Mouse (Mus musculus) c-Kit-positive CD71-positive TER-119-positive erythroid progenitor cells, embryonic 14.5 days (primary cell): ENCODE results near the gene Hmgn1.
"Not testable (repeated sequence)": the region's sequence is repeated elsewhere in the genome, so short reads cannot be mapped to it uniquely, and the experiment has no call there.

Experiments used
- DNase-seq: peaks from one replicate; pipeline ENCODE4 v3.0.0-alpha.2; 2013; ENCODE audit warnings: low spot score

Hmgn1 gene

DNA sequence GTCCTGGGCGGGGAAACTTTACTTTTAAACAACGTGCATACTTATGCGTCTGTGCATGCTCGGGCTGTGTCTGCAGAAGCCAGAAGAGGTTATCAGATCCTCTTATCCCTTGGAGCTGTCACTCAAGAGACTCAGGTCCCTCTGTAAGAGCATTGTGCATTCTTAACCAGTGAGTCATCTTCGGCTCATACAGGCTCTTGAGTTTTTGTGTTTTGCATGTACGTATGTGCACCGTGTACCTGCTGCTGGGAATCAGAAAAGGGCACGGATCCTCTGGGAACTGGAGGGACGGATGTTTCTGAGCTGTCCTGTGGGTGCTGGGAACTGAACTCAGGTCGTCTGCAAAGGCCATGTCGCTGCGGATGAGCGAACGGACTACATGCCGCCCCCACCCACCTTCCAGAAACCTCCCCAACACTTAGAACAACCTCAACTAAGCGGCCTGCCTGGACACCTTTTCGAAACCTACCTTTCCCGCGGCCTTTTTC lies 801 bp downstream of the Hmgn1 start:
- DNase-seq, result peak; percentile 46

DNA sequence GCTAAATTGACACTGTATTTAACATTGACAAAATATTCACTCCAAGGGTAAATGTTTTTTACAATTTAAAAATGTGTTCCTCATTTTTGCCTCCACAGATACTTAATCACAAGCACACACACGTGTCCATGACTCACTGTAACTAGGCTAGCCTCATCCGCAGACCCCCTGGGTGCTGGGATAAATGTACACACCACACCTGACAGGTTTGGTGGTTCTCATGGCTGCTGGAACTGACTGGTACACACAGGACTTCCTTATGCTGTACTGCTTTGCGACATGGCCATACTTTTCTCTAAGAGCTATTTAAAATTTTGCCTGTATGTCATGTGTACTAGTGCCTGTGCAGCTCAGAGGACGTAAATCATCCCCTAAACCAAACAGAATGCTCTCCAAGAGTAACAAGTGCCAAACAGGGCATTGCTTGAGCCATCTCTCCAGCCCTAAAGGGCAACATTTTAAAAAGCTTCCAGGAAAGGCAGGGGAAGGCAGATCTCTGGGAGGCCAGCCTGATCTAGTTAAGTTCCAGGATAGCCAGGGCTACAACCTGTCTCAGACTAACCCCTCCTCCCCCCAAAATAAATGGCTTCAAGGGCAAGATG lies 7.4 kb downstream of the Hmgn1 start:
- no peak for DNase-seq

DNA sequence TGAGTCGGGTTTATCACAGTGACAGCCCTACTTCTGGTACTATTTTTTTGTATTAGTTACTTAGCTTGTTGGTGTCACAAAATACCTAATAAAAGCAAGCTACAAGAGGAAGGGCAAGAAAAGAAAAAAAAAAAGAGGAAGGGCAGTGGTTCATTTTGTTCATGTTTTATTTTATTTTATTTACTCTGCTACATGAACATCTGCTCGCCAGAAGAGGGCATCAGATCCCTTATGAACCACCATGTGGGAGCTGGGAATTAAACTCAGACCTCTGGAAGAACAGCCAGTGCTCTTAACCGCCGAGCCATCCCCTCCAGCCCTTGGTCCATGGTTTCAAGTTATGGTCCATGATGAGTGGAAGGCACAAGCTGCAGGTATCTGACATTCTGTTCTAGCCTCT lies 12.8 kb downstream of the Hmgn1 start:
- no peak for DNase-seq

DNA sequence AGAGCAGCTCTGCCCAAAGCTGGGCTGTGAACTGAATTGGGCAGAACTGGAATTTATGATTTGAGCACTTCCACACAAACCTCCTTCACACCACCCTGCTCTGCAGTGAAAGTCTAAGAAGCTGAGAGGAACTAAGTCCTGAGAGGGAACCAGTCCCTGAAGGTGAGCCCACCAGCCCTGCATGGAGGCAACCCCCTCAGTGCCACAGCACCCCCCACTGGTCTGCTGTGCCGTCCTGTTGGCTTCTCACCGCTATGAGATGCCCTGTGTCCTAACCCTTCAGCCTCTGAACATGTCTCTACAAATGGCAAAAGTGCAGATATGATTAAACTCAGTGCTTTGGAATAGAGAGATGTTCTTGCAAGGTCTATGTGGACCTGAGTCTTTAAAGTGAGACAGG lies 14.8 kb downstream of the Hmgn1 start:
- DNase-seq, result no peak

DNA sequence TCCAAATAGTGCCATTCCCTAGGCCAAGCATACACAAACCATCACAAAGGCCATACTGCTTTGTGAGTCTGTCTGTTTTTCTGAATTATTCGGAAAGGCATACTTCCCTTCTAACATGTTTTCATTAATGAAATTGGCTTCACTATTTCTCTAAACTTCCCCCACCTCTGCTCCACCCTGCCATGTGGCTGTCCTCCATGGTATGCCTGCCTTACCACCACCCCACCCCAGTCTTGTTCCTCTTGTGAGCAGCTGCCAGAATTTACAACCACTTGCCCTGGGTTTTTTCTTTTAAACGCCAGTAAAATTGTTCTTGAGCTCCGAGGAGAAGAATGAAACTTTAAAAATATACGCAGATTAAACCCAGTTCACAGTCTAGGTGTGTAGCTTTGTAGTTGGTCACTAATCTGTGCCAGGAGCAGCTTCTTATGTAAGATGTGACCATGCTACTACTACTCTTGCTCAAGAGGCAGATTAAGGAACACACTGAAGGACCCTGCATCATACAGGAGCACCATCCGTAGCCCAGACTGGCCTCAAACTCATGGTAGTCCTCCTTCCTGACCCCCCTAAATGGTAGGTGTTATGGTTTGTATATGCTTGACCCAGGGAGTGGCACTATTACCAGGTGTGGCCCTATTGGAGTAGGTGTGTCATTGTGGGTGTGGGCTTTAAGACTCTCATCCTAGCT lies 16.7 kb downstream of the Hmgn1 start:
- no peak for DNase-seq

DNA sequence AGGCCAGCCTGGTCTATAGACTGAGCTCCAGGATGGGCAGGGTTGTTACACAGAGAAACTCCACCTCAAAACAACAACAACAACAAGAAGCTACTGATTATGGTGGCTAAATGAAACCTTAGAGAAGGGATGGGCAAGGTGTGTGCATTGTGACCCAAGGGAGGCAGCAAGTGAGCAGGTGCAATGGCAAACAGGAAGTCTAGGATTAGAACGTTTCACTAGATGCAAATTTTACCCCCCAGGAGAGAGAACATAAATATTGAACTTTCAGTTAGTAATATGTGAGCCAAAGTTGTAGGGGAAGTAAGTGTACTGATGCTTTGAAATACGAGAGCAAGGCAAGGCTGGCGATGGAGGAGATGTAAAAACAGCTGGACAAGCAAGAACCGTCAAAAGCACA lies 17.9 kb downstream of the Hmgn1 start:
- DNase-seq, result no peak

DNA sequence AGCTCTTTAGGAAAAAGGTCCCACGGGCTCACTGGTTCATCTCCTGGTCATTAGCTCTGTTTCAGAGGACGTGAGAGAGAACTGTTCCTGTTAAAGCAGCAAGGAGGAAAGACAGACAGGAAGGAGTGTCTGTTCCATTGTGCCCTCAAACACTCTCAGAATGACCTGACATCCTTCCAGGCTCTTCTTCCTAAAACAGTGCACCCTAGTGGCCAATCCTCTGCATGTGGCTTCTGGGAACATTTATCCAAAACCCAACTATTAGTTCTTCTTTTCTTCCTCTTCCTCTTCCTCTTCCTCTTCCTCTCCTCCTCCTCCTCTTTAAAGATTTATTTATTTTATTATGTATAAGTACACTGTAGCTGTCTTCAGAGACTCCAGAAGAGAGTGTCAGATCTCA lies 24.5 kb downstream of the Hmgn1 start:
- DNase-seq, result no peak

DNA sequence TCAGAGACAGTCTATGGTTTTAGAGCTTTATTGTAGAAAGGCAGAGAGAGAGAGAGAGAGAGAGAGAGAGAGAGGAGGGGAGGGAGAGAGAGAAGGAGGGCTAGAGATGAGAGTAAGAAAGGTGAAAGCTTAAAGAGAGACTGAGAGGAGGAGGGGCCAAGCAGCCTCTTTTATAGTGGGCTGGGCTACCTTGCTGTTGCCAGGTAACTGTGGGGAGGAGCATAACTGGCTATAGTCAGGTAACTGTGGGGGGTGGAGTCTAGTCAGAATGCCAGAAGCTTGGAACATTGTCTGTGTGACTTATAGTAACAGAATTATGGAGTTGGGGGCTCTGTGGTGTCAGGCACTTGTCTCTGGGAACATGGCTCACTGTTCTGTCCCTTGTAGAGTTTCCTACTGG lies 29.7 kb downstream of the Hmgn1 start:
- not testable (repeated sequence) for DNase-seq

DNA sequence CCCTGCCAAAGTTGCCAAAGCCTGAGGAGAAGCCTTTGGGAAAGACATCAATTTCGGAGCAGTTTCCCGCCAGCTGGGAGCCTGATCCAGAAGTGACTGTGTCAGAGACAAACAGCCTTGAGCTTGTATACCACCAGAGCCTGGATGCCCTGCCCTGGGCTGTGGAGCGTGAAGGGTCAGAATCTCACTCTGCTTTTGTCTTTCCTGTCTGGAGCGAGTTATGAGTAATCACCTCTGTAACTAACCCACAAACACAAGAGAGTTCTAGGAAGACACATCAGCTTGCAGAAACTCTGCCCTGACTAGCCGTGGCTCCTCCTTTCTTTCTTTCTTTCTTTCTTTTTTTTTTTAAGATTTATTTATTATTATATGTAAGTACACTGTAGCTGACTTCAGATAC lies 31.6 kb downstream of the Hmgn1 start:
- no peak for DNase-seq

DNA sequence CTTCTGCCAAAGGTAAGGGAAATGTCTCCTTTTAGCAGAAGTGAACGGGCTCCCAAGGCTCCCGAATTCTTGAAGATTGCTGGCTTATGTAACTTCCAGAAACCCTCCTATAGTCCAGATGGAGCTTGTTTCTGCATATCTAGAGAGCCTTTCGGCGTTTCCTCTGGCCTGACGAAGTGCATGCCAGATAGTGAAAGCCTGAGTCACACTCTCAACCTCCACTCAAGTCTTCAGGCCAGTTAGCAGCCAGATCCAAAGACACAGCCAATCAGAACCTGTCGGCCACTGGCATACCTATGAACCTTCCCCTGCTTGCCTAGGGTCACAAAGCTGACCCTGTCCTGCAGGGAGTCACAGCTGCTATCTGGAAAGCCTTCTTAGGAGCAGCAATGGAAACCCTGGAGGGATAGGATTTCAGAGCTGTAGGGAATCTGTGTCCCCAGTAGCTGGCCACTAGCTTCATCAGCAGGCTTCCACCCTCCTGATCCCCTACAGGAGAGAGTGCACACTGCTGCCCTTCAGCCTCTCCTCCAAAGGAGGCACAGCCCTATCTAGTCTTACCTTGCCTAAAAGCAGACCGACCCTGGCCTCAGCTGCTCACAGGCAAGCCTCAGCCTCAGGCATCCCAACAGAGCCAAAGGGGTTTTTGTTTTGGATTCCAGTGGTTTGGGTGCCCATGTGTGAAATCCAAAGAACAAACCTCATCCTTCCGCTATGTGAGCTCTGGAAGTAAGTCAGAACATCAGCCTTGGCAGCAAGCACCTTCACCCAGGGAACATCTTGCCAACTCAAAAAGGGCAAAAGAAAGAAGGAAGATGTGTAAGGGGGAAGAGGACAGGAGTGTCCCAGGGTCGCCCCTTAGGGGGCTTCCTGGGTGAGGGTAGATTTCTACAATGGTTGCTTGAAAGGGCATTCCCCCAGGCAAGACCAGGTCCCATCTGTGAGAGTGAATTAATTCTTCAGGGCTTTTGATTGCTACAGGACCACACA lies 35.7 kb downstream of the Hmgn1 start:
- no peak for DNase-seq

DNA sequence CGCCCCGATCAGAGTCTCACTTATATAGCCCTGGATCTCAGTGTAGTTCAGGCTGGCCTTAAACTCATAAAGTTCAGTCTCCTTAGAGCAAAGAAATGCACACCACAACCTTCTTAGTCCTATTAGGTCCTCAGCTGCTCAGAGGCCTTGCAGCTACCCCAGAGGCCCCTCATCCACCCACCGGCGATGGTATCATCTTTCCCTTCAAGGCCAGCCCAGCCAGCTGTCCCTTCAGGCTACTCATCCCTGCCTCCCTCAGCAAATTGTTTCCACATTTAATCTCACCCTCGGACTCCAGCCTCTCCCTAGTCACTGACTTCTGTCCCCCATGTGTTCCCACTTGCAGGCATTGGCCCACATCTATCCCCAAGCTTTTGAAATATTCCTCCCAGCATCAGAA lies 39.4 kb downstream of the Hmgn1 start:
- DNase-seq, result no peak

DNA sequence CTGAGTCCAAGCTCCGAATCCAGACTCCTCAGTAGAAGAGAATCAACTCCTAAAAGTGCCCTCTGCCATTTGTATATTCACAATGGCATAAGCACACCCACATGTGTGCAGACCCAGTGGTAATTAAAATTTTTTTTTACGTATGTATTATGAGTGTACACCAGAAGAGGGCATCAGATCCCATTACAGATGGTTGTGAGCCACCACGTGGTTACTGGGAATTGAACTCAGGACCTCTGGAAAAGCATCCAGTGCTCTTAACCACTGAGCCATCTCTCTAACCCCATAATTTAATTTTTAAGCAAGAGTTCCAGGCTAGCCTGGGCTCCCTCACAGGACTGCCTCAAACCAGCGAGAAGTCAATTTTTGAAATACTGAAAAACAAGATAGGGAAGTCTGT lies 40.1 kb downstream of the Hmgn1 start:
- no peak for DNase-seq

DNA sequence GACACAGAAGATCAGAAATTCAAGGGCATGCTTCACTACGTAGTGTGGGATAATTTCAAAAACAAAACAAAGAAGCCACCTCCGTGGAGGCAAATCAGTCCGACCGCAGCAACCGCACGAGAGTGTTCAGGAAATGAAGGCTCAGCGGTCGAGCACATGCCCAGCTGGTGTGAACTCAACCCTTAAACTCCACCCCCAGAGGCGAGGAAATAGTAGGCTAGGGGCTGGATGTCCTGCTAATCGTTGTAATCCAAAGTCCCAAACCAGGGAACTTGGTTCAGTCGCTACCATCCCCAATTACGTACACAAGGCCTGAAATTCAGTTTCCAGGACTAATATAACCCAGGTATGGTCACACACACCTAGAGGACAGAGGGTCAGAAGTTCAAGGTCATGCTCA lies 40.5 kb downstream of the Hmgn1 start:
- DNase-seq, result no peak

DNA sequence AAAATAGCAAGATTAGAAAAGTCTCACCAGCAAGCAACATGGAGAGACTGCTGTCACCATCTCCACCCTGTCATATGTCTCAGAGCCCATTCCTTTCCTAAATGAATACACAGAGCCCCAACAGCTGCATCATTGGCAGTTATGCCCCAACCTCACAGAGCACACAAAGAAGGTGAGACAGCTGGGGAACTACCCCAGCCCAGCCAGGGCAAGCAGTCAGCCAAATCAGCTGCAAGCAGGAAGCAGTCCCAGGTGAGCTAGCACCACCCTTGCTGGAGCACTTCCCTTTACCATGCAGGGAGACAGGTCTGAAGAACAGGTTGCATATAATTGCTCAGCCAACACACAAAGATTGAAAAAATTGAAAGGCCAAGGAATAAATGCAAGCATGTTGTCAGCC lies 41.9 kb downstream of the Hmgn1 start:
- no peak for DNase-seq

DNA sequence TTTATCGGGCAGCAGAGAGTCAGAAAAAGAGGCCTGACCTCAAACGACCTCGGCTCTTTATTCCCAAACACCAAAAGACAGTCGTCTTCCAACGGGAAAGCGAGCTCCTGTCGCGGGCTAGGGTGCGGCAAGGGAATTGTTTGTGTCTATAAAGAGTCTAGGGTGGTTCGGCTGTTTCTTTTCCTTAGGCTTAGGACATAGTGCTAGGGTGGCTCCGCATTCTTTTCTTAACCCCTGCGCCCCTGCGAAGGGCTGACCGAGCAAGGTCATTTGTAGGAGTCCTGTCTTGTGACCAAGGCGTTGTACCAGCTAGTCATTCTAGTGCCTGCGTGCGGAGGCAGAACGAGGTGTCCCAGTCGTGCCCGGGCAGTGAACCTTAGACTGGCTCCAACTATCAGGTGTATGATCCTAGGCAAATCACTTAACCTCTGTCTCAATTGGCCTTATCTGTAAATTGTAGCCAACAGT lies 44.3 kb downstream of the Hmgn1 start:
- no peak for DNase-seq

DNA sequence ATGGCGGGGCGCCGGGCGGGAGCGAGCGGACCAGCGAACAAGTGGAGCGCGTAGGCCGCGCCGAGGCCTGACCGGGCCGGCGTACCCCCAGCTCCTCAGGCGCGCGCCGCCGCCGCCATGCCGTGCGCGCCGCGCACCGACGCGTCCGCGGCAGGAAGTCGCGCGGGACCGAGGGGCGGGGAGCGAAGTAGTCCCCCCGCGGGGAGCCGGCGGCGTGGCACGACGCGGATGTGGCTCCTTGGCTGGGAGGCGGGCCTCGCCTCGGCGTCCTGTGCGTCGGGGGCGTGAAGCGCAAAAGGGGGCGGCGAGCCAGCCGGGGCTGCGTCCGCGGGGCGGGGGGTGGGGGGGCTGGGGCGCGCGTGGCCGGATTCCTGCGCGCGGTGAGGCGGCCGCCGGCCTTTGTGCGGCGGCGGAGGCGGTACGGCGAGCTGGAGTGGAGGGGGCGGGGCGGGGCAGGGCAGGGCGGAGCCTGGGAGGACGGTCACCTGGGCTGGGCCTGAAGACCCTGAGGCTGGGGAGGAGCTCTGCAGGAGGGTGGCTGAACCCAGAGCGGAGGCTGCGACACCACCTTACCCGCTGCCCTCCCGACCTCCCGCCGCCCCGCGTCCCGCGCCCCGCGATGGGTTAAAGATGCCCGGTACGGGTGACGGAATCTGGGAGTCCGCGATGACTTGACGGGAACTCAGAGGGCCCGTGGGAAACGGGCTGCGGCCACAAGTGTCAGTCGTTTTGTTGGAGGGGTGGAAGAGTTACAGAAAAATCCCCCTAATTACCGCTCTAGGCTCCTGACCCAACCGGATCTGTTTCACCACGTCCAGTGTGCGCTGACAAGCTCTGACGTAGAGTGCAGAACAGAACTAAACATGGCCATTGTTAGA lies 45.0 kb downstream of the Hmgn1 start, which contains the start of gene Brwd1:
Brwd1 (minus strand) TSS at position 226 of the 878 bp plus-strand sequence.
- peak; percentile 45 for DNase-seq

DNA sequence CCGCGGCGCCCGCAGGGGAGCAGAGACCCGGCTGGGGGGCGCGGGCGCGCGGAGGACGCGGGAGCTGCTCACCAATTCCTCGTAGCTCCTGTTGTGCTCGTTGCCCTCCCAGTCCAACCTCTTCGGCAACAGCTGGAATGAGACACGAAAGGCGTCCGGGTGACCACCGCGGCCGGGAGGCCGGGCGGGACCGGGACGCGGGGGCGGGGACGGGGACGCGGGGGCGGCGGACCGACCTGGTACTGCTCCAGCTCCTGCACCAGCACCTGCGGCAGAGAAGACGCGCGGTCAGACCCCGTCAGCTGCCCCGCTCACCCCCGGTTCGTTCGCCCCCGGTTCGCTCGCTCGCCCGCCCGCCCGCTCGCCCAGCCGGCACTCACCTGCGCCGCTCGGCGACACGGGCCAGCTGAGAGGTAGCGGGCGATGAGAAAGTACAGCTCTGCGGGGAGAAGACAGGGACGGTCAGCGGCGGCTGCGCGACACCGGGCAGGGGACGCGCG lies 45.7 kb downstream of the Hmgn1 start:
- no peak for DNase-seq

DNA sequence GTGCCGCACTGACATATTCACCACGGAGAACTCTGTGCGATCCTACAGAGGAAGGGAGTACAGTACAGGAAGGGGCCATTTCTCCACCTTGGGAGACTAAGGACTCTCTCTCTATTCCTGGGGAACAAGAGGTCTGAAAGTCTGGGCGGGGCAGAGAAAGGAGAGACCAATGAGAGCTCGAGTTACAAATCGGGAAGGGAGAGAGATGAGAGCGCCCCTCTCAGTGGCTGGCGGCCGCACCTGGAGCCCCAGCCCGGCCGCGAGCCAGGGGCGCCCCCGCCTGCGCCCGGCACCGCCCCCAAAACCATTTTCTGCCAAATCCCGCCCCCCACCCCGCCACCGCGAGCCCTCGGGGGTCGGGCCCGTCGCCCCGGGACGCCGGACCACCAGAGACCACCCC lies 46.2 kb downstream of the Hmgn1 start:
- DNase-seq, result peak; percentile 81

DNA sequence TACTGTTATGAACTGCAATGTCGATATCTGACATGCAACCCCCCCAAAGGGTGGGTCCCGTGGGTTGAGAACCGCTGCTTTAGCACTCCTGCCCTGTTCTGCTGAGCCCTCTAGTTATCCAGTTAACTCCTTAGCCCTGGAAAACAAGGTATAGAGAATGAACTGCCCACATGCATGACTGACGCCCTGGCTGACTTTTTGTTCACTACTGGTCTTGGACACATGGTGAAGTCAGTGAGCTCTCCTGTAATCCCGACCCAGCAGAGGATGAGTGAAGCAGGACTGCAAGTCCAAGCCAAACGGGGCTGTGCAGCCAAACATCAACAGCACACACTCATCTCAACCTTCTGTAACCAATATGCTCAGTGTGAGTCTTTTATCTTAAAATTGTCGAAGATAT lies 47.0 kb downstream of the Hmgn1 start:
- no peak for DNase-seq
